Mouse (Mus musculus): Measurements from ENCODE around the gene Trmt10a.

Trmt10a gene

DNA sequence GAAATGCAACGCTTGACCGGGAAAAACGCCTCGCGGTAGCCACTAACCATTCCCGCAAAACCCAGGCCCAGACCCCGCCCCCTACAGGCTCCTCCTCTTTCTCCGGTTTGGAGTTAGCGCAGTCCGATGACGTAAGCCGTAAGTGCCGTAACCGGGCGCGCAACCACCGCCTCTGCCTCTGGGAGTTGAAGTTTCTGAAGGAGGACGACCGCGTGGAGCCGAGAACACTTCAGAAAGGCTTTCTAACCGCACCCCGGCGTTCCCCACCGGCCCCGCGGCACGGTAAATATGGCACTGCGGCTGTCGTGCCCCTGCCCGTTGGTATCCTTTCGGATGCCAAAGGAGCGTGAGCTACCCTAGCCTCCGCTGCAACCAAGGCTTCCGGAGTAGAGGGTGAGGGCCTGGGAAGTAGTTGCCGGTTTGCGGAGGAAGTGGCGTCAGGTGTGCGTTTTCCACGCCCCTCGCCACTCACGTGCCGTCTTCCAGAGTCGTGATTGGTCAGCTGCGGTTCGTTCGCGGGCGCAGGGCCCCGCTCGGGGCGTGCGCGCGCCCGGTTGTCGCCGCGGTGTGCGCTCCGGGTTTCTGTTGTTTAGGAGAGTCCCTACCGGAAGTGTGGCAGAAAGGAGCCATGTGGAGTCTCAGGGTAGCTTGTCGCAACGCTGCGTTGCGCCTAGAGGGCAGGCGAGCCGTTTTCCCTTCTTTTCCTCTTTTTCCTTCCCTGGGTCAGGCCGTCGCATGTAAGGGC lies at the start of gene Trmt10a:
Gene Trmt10a, plus strand, starts transcription at position 134 of the 745 bp plus-strand sequence.
- peak; percentile 78 for DNase-seq (ENCODE audit: extremely low read depth, low read depth, low spot score)

DNA sequence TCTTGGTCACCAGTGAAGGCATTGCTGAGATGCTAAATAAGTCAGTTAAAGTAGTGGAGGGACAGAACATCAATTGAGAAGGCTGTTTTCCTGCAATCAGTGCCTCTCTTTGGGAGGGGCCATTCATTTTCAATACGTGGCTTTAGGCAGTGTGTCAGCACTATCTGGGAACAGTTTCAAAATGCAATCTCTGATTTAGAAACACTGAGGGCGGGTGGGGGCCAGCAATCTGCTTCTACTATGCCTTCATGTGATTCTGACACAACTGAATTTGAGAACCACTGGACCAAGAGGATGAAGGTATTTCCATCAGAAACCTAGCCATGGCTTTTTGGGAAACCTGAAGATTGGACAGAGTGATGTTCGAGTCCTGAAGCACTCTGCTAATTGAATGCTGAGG lies 47.9 kb upstream of the Trmt10a start:
- no peak for DNase-seq (ENCODE audit: extremely low read depth, low read depth, low spot score)

DNA sequence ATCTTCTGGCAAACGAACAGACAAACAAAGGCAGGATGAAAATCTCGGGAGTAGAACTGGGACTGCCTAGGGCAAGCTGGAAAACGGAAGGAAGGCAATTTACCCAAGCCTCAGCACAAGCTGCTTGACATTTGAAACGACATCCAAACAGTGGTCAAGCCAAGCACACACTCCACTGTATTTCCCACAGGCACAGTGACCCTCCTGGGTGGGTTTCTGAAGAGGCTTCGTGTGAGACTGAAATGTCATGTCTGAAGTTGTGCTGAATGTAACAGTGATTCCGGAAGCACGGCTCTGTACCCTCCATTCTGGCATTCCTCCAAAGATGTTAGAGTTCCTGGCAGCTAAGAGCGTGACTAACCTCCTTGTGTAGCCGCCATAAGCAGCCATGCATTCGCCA lies 47.5 kb upstream of the Trmt10a start:
- no peak for DNase-seq (ENCODE audit: extremely low read depth, low read depth, low spot score)

DNA sequence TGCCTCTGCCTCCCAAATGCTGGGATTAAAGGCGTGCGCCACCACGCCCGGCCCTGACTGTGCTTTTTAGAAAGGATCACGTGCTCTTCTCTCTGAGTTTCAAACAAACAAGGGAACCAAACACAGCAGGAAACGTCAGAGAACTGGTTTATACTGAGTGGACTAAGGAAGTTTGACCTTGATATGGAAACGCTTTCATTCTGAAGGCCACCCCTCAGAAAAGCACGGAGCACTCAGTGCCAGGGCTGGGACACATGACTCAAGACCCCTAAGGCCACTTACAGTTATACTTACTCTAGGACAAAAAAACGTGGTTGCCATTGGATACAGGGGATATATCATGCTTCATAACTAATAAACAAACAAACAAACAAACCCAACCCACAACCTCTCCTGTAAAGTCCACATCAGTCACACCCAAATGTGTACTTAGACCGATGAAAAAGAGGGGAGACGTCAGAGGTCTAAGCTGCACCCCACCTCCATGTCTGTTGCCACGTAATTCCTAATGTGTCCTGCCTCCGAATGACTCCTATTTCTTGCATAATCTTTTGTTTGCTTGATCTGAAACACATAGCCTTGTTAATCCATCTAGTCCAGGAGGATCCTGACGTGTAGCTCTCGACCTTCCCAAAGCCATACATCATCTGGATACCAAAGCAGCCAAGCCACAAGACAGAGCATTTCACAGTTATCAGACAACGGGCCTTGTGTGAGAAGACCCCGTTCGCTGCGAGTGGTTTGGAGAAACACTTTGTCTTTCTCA lies 46.8 kb upstream of the Trmt10a start:
- no peak for DNase-seq (ENCODE audit: extremely low read depth, low read depth, low spot score)

DNA sequence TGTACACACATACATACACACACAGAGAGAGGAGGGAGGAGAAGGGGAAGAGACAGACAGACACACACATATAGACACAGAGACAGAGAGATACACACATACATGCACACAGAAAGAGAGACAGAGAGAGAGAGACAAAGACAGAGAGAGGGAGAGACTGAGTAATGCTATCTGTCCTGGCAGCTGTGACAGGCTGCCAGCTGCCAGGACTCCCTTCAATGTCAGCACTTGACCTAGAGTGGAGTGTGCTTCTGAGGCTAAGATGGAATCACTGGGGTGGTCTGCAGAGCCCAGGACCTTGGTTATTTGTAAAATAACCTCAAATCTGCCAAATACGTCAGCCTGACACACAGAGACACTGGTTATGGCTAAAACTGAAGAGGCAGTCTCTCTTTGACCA lies 45.5 kb upstream of the Trmt10a start:
- no peak for DNase-seq (ENCODE audit: extremely low read depth, low read depth, low spot score)

DNA sequence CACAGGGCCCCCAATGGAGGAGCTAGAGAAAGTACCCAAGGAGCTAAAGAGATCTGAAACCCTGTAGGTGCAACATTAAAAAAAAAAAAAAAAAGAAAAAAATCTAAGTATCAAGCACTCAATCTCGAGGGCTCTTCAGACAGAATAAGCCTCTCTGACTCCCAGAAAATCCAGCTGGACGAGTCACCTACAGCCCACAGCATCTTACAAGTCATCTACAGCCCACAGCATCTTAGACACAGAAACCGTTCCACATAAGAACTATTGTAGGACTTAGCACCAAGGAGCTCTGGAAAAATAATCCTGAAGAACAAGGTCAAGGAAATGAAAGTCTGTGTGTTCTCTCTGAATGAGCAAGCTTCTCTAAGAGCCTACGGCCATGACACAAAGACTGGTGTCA lies 41.3 kb upstream of the Trmt10a start:
- no peak for DNase-seq (ENCODE audit: extremely low read depth, low read depth, low spot score)

DNA sequence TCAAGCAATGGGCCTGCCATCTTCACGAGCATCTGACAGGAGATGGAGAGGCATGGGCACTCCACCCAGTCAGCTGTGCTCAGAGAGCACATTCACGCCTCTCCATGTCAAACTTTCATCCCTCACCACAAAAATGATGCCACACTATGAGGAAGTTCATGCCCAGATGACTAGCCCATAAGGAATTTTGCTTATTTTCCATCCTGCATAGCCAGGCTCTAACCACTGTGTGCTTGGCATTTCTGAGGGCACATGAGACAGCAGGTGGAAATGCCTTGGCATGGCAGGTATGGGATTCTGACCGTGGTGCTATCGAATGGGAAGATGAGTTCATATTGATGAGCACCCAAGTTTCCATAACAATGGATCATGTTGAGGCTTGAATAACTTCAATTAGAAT lies 39.6 kb upstream of the Trmt10a start:
- no peak for DNase-seq (ENCODE audit: extremely low read depth, low read depth, low spot score)

DNA sequence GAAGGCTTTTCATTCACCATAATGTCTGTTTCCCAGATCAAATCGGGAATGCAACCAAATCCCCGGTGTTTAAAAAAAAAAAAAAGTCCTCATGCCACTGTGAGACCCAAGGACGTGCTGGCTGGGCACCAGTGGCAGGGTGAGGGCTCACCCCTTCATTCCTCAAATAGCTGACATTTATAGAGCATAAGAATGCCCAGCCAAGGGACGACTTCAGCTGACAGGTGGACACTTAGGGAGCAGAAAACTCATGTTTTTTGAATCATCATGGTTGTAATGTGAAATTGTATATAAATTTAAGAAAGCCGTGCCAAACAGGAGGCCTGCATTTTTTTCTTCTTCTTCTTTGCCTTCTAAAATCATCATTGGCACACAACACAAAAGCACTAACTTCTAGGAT lies 38.2 kb upstream of the Trmt10a start:
- no peak for DNase-seq (ENCODE audit: extremely low read depth, low read depth, low spot score)

DNA sequence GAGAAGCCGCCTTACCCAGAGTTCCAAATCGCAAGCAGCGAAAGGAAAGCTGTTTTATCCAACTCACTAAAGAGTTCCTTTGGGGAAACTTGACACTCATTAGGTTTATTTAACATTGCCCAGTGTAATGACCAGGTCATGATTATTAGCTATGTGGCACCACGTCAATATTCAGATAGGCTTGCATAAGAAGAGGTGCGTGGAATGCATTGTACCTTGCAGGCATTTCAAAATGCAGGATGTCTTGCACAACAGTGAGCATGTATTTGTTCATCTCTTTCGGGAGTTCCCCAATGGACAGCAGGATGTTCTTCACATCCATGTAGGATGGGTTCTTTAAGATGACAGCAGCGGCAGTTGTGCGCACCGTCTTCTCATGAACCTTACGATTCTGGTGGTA lies 36.4 kb upstream of the Trmt10a start:
- DNase-seq (ENCODE audit: extremely low read depth, low read depth, low spot score) = peak; percentile 62

DNA sequence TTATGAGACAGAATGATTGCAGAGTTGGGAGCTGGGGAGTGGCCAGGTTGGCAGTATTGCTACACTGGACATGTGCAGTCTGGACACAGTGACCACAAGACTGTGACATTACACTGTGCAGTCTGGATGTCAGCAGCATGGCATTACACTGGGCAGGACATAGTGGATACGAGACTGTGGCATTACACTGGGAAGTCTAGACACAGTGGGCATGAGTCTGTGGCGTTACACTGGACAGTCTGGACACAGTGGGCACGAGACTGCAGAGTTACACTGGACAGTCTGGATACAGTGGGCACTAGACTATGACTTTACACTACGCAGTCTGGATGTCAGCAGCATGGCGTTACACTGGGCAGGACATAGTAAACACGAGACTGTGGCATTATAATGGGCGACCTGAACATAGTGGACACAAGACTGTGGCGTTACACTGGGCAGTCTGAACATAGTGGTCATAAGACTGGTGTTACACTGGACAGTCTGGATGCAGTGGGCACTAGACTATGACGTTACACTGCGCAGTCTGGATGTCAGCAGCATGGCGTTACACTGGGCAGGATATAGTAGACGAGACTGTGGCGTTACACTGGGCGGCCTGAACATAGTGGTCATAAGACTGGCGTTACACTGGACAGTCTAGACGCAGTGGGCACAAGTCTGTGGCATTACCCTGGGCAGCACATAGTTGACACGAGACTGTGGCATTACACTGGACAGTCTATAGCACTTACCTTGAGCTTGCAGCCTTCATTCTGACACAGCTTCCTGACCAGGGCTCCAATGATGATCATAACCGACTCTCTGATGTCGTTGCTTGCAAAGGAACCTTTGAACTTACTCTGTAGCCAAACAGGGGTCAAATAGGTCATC lies 32.1 kb upstream of the Trmt10a start:
- no peak for DNase-seq (ENCODE audit: extremely low read depth, low read depth, low spot score)

DNA sequence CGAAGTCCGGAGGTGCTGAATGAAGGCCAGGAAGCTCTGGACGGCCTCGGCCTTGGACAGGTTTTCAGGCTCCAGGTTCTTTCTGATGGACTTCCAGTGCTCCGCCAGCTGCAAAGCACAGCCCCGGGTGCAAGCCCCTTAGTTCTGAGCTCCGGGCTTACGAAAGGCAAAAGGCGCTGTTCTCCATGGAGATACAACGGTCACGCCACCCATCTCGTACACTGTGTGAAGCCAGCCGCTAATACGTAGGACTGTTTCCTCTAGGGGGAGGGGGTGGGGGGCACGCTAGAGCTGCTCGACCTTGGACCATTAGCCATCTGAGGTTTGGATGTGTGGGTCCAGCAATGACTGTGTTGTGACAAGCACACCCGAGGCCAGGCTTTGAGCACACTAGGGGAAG lies 29.1 kb upstream of the Trmt10a start:
- no peak for DNase-seq (ENCODE audit: extremely low read depth, low read depth, low spot score)

DNA sequence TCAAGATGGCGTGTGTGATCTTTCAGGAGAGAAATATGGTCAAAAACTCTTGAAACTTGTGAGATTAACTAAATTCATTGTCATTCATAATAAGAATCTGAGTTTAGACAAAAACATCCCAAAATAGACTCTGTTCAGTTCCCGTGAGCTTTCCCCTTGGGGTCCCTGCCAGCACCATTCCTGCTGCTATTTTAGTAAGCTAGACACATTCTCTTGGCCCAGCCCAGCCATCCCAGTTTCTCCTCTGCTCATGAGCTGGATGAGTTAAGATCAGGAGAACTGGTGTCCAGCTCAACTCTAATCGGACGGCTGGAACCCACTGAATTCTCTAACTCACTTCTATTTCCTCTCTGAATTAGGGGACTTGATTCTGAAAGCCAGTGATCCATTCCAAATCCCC lies 26.4 kb upstream of the Trmt10a start:
- DNase-seq (ENCODE audit: extremely low read depth, low read depth, low spot score) = no peak

DNA sequence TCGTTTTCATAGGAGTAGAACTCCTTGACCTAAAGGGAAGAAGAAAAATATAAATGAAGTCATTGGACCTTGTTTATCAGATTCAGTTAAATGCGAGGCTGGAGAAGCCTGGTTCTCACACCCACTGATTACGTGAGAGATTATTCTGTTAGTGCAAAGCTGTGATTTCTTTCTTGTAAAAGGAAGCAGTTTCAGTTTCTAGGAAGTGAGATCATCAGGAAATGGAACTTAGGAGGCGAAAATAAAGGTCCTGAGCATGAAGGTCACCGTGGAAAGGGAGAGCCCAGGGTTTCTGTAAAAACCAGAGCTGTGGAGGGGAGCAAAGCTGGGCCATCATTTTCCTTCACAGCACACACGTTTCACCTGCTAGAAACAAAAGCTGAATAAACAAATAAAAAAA lies 24.9 kb upstream of the Trmt10a start:
- no peak for DNase-seq (ENCODE audit: extremely low read depth, low read depth, low spot score)

DNA sequence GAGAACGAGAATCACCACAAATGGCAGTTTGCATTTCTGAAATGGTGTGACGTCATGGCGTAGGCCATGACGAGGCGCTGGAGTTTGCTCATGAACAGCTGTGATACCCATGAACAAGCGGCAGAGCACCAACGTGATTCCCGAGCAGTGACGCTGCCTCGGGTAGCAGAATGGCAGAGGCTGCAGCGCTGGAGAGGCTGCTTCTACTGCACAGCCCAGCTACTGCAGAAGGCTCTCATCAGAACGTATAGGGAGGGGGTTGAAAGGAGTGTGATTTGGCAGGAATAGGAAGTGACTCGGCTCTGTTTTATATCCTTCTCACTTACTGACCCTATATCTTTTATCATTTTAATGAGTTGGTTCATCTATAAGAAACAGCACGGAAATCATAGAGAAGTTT lies 24.4 kb upstream of the Trmt10a start:
- DNase-seq (ENCODE audit: extremely low read depth, low read depth, low spot score) = no peak

DNA sequence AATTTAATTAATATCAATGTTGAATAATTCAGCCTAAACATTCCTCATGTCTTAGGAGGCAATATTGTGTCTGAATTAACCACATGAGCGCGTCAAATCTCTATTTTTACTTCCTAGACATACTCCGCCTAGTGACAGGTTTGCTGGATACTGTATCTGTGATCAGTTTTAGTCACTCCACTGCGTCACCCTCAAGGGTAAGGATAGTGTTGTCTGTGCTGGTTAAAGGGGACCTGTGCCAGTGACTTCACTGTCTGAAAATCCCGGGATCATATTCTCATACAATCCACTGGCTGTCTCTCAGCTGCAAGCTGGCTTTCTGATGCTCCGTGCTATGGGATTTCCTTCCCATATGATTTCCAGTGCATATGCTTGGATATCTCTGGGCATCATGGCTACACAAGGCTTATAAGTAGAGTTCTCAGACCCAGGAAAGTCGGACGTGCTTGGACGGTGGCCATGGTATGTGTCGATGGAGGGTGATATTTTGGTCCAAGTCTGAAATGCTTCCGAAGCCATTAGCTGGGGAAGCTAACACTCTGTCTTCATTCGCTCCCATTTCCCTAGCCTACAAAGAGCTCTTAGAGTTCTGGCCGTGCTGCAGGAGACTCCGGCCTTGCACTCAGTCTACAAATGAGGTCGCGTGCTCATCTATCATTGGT lies 23.7 kb upstream of the Trmt10a start:
- no peak for DNase-seq (ENCODE audit: extremely low read depth, low read depth, low spot score)

DNA sequence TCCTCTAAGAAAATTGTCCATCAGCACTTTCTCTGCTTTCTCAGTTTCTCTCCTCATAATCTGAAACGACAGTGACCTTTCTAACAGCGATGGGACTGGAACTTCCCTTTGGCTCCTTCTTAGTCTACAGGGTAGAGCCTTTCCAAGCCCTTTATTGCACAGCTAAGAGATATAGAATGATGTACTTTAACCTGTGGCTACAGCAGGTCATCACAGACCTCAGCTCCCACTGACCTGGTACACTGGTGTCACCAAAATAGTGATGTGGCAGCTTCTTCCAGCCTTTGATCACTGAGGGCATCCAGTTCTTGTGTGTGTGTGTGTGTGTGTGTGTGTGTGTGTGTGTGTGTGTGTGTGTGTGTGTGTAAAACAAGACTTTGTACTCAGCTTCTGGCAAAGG lies 21.8 kb upstream of the Trmt10a start:
- no peak for DNase-seq (ENCODE audit: extremely low read depth, low read depth, low spot score)

DNA sequence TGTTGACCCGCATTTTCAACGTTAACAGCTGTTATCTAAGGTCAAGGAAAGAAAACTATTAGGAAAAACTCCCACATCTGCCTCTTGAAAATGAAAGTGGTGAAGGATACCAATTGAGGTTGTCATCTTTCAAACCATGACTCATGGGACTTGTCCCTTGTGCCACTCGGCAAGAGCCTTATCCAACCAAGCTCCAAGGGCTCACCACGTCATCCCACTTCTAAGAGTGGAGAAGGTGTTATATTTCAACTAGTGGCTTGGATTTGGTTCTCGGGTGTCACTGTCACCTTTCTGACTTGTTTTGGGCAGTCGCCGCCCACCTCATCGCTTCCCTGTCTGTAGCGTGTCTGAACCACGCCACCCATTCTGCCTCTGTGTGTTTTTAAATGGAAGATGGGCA lies 19.4 kb upstream of the Trmt10a start:
- no peak for DNase-seq (ENCODE audit: extremely low read depth, low read depth, low spot score)

DNA sequence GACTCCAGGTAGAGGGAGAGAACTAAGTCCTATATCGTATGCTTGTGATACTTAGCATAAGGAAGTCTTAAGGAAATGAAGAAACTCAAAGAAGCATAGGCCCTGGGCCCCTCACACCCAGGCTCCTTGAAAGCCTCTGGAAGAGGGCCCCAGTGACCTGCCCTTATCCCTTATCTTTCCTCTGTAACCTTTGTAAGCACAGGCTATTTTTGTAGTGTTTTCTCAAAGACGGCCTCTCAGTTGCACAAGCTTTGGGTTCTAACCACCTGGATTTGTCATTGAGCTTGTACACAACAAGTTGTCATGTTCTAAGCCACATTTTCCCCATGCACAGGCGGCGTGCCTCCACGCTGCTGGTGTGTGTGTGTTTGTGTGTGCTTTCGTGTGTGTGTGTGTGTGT lies 14.1 kb upstream of the Trmt10a start:
- no peak for DNase-seq (ENCODE audit: extremely low read depth, low read depth, low spot score)

DNA sequence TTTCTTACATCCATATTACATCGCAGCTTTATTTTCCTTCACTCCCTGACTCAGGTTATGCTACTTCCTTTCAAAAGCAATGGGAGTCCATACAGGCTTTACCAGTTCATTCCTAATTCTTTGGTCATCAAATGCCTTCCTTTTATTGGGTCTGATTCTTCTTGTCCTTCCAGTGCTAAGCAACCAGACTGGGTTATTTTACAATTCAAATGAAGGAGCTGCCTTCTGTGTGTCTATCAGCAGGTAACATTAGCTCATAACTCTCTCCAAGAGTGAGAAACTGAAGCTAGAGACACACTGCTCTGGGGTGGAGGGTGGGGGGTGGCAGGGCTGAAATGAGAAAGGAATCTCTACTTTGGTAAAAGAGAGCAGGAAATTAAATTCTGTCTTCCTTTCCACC lies 12.6 kb upstream of the Trmt10a start:
- no peak for DNase-seq (ENCODE audit: extremely low read depth, low read depth, low spot score)

DNA sequence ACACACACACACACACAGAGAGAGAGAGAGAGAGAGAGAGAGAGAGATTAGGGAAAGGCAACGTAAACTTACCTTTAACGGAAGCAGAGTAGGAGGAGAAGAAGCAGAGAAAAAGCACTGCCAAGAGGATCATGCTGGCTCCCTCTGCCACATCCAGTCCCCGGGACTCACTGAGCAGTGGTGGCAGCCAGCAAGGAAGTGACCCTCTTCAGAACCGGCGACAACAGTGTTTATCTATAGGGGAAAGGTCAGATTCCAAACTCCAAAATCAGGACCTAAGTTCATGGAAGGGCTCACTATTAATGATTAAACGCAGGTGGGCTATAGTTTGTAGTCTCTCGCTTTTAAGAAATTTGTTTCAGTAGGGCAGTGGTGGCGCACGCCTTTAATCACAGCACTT lies 12.1 kb upstream of the Trmt10a start:
- DNase-seq (ENCODE audit: extremely low read depth, low read depth, low spot score) = no peak

DNA sequence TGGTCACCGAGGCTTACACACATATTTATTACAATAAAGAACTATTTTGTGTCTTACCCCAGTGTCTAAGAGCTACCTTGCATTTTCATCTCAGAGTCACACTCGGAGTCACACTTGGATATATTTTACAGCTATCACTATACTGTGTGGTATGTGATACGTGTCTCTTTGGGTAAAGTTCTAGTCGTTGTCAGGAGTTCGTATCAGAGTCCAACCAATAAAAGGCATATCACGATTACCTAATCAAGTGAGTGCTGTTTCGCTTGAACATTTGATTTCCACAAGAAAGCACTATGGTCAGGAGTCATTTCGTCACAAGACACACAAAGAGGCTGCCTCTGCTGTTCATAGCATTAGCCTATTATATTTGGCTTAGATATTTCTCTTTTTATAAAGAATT lies 9.8 kb upstream of the Trmt10a start:
- no peak for DNase-seq (ENCODE audit: extremely low read depth, low read depth, low spot score)
